Mouse (Mus musculus): Measurements from ENCODE around the gene Rxra.

DNA sequence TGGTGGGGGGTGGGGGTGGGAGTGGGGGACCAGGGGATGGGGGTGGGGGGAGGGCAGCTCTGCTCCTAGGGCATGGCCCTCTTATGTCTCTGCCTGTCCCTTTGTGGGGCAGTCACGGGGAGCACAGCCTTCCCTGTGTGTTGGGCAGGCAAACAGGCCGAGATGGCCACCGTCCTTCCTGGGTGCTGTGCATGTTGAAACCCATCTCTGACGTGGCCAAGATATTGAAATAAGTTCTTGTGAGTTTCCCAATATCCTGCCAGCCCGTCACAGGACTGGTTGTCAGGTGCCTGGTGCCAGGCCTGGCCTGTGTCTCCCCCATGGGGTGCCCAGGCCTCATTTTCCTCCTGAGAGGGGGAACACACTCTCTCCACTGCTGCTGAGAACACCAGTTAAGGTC, 37.9 kb downstream of the Rxra start:
- TF ChIP-seq TAL1 (IDR thresholded peaks at IDR 0.05; ENCODE audit: low read length), result no peak
- no peak for TF ChIP-seq GATA1 (IDR thresholded peaks at IDR 0.05; ENCODE audit: low read length)
